Mouse (Mus musculus): ENCODE results near the gene Nptx1.

DNA sequence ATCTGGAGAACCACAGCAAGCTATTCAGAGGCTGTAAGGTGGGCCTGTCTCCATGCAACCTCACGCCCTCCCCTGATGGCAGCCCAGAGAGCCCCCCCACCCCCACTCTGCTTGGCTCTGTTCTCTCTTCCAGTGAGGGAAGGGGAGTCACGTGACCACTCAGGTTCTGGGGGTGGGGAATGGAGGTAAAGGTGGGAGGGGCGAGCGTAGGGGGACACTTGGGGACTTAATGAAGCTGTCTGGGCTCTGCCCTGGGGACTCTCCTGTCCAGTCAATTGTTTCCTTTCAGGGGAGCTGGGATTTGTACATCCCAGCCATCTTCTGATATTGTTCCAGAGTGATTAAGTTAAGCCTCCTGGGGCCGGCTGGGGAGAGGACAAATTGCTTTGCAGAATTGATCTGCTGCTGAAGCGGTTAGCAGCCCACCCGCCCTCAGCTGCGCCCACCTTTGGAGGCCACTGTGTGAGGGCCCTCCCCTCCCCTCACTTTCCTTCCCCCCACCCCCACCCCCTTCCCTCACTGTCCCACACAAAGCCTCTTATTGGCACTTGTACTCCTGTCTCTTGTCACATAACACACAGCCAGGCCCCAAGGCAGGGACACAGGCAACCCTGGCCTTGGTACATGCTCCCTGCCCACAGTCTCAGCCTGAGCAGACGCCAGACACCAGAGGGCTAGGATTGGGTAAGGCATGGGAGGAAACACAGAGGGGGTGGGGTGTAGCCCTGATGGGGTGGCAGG is 11.5 kb upstream of the Nptx1 start:
- TF ChIP-seq CTCF (IDR thresholded peaks at IDR 0.05; ENCODE audit: control insufficient read depth, insufficient read depth, low read length) (no peak), POLR2A (IDR thresholded peaks at IDR 0.05; ENCODE audit: borderline replicate concordance, control insufficient read depth, low read depth, low read length) (no peak)
